Mouse (Mus musculus) kidney, adult 11 months (tissue): ENCODE data around the gene Abcb4.
"Not testable (repeated sequence)": the region's sequence is repeated elsewhere in the genome, so short reads cannot be mapped to it uniquely, and the experiment has no call there.

Experiments used
- DNase-seq: peaks from one replicate; pipeline ENCODE4 v3.0.0; 2022

Abcb4 gene

DNA sequence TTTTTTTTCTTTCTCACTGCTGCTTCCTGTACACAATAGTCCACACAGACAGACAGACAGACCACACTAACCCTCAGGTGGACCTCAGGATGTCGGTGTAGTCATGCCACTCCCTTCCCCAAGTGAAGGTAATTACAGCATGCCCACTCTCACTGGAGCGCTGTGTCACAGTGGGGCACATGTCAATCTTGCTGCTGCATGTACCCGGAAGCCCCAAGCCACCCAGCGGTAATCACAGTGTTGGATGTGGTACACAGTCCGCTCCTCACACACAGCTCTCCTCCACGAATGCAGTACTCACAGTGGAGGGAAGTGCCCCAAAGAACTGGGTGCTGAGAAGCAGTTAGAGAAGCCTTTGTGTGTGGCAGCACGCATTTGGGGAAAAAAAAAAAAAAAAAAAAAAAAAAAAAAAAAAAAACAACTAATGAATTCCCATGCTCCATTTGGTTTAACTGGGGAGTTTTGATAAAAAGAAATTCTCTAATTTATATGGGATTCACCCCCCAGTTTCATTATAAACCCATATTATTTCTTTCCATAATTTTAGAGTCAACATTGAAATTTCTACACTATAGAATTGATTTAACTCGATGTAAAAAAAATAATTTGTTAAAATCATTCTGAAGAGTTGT, 18.2 kb downstream of the Abcb4 start:
- no peak for DNase-seq

DNA sequence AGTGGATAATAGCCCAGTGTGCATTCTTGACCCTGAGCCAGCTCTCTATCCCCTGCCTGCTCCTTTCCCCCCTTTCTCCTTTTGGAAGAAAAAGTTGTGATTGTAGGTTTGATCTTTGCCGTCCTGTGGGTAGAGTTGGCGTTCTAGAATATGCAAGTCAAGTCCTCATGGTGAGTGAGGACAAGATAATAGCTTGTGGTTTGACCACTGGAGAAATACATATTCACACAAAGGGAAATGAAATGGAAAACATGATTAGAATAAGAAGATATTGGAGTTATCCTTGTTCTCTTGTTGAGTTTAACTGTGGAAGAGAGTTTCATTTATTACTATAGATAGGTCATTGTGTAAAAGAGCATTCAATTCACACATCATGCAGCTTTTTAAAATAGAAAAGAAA, 22.9 kb downstream of the Abcb4 start:
- DNase-seq = no peak

GRCm38 (mm10) chr5:8917069-8917468, 23.6 kb downstream of the Abcb4 start:
- DNase-seq = no peak

- DNase-seq = no peak
Measured at GRCm38 (mm10) chr5:8928440-8928839, 34.9 kb downstream of the Abcb4 start.

- no peak for DNase-seq
Measured at GRCm38 (mm10) chr5:8937965-8938364, 44.4 kb downstream of the Abcb4 start.

- DNase-seq = not testable (repeated sequence)
Measured at GRCm38 (mm10) chr5:8941266-8941665, 47.7 kb downstream of the Abcb4 start.

DNA sequence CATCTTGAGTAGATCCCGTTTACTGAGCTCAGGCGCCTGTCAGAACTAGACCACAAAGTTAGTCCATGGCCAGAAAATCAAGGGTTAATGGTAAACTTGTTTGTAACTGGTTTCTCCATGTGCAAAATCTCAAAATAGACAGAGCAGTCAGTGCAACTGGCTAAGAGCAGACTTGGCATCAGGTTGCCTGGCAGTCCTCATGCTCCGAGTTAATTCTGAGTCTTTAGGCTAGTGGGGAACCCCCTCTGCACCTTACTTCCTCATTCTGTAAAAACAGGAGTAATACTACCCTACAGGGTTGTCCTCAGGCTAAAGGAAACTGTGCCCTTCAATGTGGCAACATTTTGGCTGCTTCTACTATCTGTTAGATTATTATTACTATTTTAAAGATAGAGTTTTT, 50.3 kb downstream of the Abcb4 start:
- DNase-seq = no peak

DNA sequence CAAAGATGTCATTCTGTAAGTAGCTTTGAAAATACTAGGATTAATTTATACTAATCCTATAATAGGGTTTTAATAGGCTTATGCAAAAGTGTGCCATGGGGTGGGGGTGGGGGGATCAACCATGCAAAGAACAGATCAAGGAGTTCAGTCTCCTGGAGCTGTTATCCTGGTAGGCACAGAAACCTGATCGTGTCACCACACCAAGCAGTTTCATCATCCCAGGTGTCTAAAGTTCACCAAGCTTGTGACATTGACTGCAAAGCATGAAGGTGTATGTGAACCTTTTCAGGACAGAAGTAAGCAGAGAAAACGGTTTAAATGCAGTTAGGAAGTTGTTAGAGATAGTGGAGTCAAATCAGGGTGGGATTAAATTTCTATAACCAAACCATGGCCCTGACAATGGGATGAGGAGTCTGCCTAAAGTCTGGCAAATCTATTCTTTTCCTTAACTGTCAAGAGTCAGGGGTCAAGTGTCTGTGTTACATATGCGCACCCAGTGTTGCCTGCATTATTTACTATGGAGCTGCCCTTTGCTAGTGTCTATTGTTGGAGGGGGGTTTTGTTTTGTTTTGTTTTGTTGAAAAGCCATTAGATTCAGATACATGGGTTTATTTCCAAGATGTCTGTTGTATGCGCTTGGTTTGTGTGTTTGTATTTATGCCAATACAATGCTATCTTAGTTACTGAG, 54.0 kb downstream of the Abcb4 start:
- no peak for DNase-seq

DNA sequence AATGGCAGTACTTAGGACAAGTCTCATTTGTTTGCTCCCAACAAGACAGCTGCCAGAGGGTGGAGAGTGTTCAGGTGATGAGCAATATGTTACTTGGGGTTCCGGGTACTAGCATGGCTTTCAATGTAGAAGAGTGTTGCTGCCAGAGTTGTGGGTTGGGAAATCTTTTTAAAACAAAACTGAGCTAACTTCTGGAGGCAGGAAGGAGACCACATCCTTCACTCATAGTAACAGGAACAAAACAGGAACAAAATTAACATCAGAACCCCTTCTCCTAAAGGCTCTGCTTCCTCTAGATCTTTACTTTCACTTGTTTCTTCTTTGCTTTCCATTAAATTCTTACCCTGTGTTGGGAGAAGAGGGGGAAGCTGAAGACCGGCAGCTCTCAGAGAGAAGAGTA, 60.1 kb downstream of the Abcb4 start:
- DNase-seq = no peak

DNA sequence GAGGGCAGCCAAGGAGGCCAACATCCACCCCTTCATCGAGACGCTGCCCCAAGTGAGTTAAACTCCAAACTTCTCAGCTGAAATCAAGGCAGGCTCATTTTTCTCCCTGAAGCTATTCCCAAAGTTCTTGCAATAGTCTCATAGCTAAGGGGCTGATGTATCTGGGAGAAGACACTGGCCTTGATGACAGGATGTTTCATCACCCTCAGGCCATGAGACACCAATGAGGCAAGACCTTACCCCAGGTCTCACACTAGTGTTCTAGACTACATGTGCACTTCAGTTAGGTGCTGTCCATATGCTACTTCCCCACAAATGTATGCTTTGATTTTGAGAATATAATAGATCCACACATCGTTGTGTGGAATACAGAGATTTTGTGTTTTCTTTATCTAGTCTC, 62.0 kb downstream of the Abcb4 start:
- DNase-seq = no peak

- no peak for DNase-seq
Measured at GRCm38 (mm10) chr5:8960534-8960933, 67.0 kb downstream of the Abcb4 start.

GRCm38 (mm10) chr5:8964487-8964886, 71.0 kb downstream of the Abcb4 start:
- no peak for DNase-seq

DNA sequence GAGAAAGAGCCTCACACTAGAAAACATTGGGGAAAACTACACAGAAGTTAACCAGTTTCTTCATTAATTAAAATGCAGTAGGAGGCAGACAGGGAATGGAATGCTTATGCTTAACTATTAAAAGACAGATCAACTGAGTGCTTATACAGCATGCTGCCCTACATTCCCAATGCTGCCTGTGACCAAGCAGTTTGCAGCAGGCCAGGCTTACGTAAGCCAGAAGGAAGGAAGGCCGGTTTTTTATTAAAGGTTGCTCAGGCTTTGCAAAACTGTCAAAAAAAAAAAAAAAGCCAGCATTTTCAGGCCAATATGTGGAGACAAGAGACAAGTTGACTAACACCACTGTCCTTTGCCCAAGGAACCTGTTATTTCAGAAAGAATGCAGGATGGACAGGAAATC, 77.2 kb downstream of the Abcb4 start:
- peak; percentile 30 for DNase-seq

DNA sequence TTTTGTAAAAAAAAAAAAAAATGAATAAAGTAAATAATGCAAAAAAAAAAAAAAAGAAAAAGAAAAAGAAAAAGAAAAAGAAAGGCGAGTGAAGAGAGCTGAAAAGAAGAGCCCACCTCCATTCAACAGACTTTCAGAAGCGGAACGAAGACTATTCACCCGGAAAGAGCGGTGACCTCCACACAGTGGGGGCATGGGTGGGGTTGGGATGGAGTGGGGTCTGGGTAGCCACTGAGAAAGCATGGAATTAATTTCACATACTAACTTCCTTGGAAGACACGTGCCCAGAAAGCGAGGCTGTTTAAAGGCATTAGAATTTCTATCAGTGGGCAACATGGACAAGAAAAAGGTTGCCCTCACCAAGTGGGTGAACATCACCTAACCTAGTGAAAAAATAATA, 78.8 kb downstream of the Abcb4 start:
- no peak for DNase-seq

- DNase-seq = no peak
Measured at GRCm38 (mm10) chr5:8974721-8975120, 81.2 kb downstream of the Abcb4 start.

GRCm38 (mm10) chr5:8985470-8985869, 92.0 kb downstream of the Abcb4 start:
- DNase-seq = no peak

DNA sequence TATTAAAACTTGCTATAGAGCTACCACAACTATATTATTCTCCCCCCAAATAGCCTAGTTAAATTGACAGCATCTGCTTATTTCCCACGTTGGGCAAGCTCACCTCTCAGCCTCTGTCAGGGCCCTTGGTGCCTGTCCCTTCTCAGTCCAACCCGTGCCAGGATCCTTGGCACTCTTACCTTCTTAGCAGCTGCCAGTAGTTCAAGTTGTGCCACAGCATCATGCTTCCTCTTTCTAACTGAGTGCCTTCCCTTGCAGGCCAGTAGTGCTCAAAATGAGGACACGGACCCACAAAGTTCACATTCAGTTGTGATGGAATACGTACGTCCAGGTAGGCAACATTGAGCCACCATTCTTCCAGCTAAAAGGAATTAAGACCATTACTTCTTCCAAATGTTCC, 94.4 kb downstream of the Abcb4 start:
- DNase-seq = no peak

DNA sequence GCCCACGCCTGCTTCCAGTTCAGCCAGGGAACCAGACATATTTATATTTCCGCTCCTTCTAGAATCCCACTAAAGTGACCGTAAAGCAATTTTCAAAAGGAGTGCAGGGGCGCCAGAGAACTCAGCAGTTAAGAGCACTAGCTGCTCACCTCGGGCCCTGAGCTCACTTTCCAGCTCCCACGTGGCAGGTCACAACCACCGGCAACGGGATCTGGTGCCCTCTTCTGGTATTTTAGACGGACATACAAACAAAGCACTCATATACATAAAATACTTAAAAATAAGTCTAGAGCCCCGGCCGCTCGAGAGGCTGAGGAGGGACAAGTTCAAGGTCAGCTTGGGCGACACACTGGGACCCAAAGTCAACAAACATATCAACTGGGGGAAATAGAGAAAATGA, 97.0 kb downstream of the Abcb4 start:
- DNase-seq = no peak

GRCm38 (mm10) chr5:8991626-8992025, 98.1 kb downstream of the Abcb4 start:
- no peak for DNase-seq

DNA sequence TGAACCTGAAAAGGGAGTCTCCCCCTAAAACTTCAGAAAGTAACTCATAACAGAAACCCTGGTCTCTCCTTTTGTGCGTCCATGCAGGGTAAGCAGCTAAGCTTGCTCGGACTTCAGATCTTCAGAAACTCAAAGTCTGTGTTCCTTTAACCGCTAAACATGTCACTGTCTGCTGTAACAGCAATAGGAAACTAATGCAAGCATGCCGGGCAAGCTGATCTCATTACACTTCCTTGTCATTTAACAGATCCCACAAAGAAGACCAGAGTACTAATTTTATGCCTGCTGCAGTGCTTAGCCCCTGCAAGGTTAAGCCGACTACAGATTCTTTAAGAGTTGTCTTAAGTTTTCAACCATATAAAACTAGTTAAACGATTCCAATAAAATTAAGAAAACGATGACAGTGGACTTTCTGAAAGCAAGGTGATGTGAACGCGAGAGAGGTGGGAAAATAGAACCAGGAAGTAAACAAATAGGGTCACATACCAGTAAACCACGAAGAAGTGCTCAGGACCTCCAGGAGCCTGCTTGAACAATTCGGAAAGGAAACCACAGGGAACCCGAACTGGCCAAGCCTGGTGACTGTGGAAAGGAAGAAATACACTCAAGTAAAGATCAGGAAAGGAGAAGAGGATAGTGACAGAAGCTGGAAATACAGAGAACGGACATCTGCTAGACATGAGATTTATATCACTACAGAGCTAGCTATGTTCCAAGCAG, 102.6 kb downstream of the Abcb4 start:
- DNase-seq = no peak

DNA sequence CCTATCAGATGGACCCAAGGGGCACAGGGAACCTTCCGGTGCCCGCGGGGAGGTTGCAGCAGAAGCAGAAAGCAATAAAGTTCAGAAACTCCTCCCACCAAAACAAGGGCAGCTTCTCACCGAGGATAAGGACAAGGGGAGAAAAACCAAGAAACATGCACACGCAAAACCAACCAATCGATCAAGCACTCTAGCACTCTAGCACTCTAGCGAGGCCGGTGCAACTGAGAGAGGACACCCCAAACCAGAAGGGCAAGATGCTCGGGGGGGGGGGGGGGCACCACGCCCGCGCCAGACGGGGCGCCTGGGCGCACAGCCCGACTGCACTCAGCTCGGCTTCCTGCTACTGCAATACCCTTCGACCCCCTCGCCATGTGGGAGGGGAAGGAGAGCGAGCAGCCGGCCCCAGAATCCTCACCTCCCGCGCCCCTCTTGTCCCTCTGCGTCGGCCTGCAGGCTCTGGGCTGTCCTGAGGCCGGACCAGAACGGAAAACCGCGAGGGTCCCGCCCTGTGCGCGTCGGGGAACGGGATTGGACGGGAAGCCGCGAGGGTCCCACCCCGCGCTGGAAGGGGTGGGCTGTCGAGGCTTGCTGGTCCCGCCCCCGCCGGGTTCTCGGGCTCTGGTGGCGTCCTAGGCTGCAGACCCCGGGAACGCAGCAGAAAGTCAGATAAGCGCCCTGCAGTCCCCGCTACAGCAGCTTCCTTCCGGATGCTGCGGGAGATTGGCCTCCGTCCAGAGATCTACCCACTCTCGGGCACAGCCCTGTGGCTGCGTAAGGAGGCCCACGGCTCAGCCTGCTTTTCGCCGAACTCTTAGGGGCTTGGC, 103.4 kb downstream of the Abcb4 start, which contains the start of gene Crot:
Gene Crot, minus strand, starts transcription at position 639 of the 827 bp plus-strand sequence.
- DNase-seq = peak; percentile 91

- no peak for DNase-seq
Measured at GRCm38 (mm10) chr5:8997513-8997895, 104.0 kb downstream of the Abcb4 start.

DNA sequence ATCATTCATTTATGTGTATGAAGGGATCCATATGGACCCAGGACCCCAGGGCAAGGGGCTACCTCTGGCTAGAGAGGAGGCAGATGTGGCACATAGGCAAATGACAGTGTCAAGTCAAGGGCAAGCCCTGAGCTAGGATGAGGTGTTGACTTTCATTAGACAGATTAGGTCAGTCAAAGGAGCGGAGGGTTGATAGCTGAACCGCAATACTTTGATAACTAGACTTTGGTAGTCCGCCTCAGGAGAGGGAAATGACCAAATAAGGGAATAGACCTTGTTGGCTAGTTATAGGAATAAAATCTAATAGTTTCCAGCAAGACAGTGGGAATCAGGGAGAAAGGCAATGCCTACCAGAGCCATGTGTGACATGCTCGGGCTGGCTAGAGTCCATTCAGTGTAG, 105.6 kb downstream of the Abcb4 start:
- no peak for DNase-seq
